Mouse (Mus musculus) lung, embryonic 14.5 days (tissue): ENCODE results near the gene Iqca. TPM values are rescaled to one million over a fixed set of nuclear protein-coding genes. Genes with fewer than 3 reads are reported as not detected.

Source experiments
- ATAC-seq: fragments of 200-750 bp; cut with Nextera tagmentation; 2 replicates; pipeline ENCODE4 v1.8.0; 2017; ENCODE audit warnings: mild to moderate bottlenecking, moderate TSS enrichment, moderate library complexity; ENCODE audit not compliant: insufficient read depth
- DNase-seq: peaks from one replicate; pipeline ENCODE4 v3.0.0-alpha.2; 2015
- H3K27ac ChIP-seq: fragments of 300-500 bp; sonication (generic); 2 replicates; pipeline ENCODE4 v1.5.1; 2014; ENCODE audit warnings: low read depth, mild to moderate bottlenecking, moderate library complexity
- H3K27me3 ChIP-seq: fragments of 300-500 bp; sonication (generic); 2 replicates; pipeline ENCODE4 v1.6.1; 2014; ENCODE audit warnings: low read length, control low read depth; ENCODE audit not compliant: insufficient read depth
- H3K36me3 ChIP-seq: fragments of 300-500 bp; sonication (generic); 2 replicates; pipeline ENCODE4 v1.6.1; 2014; ENCODE audit warnings: control low read depth; ENCODE audit not compliant: insufficient read depth
- H3K4me1 ChIP-seq: fragments of 300-500 bp; sonication (generic); 2 replicates; pipeline ENCODE4 v1.6.1; 2014; ENCODE audit warnings: antibody characterized with exemption, control low read depth; ENCODE audit not compliant: insufficient read depth
- H3K4me2 ChIP-seq: fragments of 300-500 bp; sonication (generic); 2 replicates; pipeline ENCODE4 v1.6.1; 2014; ENCODE audit warnings: mild to moderate bottlenecking
- H3K4me3 ChIP-seq: fragments of 300-500 bp; sonication (generic); 2 replicates; pipeline ENCODE4 v1.5.1; 2014; ENCODE audit warnings: low read depth, low read length
- H3K9ac ChIP-seq: fragments of 300-500 bp; sonication (generic); 2 replicates; pipeline ENCODE4 v1.6.1; 2014
- H3K9me3 ChIP-seq: fragments of 300-500 bp; sonication (generic); 2 replicates; pipeline ENCODE4 v1.6.1; 2016; ENCODE audit warnings: low read depth, low read length, control low read depth
- CTCF ChIP-seq: IDR thresholded peaks from 2 replicates; pipeline ENCODE4 v1.5.1; 2016; ENCODE audit warnings: antibody characterized with exemption, low read depth
- WGBS: fragments of 180-500 bp; shearing (Covaris S2); extraction: QIAGEN DNeasy Blood & Tissue Kit; methylation state at CpG from one replicate; pipeline ENCODE4 v1.1.7; 2014; 5-methylcytosine and 5-hydroxymethylcytosine counted together
- polyA plus RNA-seq: library from polyadenylated mRNA; unstranded; fragments of >200 nt; fragmentation: Nextera tagmentation; extraction: Ambion mirVana; gene quantifications from 2 replicates; pipeline ENCODE4 v1.2.1, GENCODE M21; 2014

The Iqca gene
- polyA plus RNA-seq, 1 experiment from 2014 or later, result 0.11 TPM

GRCm38 (mm10) chr1:90060054-90060453 lies 93.1 kb downstream of the Iqca start:
- WGBS, result 67% methylated on average over 3 of the region's 3 CpGs
- no peak overlapping the region for H3K27ac ChIP-seq
- H3K36me3 ChIP-seq, result no peaks in the 10 kb centered on the region
- H3K9me3 ChIP-seq, result no peaks in the 10 kb centered on the region
- H3K4me1 ChIP-seq, result no peaks in the 10 kb centered on the region
- H3K9ac ChIP-seq, result no peak overlapping the region
- H3K4me2 ChIP-seq, result no peak overlapping the region
- TF ChIP-seq CTCF, result no peak
- ATAC-seq (no peak), DNase-seq (no peak)
- no peak overlapping the region for H3K4me3 ChIP-seq
- H3K27me3 ChIP-seq, result peaks cover 5% of the 10 kb centered on the region; the same call in 1 of the 2 replicates

- DNase-seq (no peak), ATAC-seq (no peak)
- Histone ChIP-seq H3K9ac (no peak overlapping the region), H3K4me2 (no peak overlapping the region), H3K36me3 (no peaks in the 10 kb centered on the region), H3K4me1 (no peaks in the 10 kb centered on the region), H3K4me3 (no peak overlapping the region), H3K27ac (no peak overlapping the region), H3K9me3 (no peaks in the 10 kb centered on the region), H3K27me3 (peaks cover 4% of the 10 kb centered on the region; the same call in 1 of the 2 replicates)
- no peak for TF ChIP-seq CTCF
- WGBS, result 85% methylated on average over 4 of the region's 4 CpGs
These were observed 98.2 kb downstream of the Iqca start for GRCm38 (mm10) chr1:90054991-90055390.

GRCm38 (mm10) chr1:90051347-90051746 lies 101.9 kb downstream of the Iqca start:
- no peak overlapping the region for H3K4me2 ChIP-seq
- no peak overlapping the region for H3K4me3 ChIP-seq
- WGBS, result 22% methylated on average over 5 of the region's 5 CpGs

GRCm38 (mm10) chr1:90050046-90050739 lies 103.0 kb downstream of the Iqca start:
- no peak for ATAC-seq
- H3K9ac ChIP-seq, result no peak overlapping the region
- no peak overlapping the region for H3K4me3 ChIP-seq
- no peak for TF ChIP-seq CTCF
- 27% methylated on average over 20 of the region's 20 CpGs for WGBS
- no peak for DNase-seq
- no peaks in the 10 kb centered on the region for H3K36me3 ChIP-seq
- no peak overlapping the region for H3K4me2 ChIP-seq
- peaks cover 8% of the 10 kb centered on the region; the same call in 1 of the 2 replicates for H3K27me3 ChIP-seq
- H3K27ac ChIP-seq, result no peak overlapping the region
- no peaks in the 10 kb centered on the region for H3K9me3 ChIP-seq
- H3K4me1 ChIP-seq, result no peaks in the 10 kb centered on the region

More at GRCm38 (mm10) chr1:90051347-90051746, 101.9 kb downstream of the Iqca start:
- peaks cover 8% of the 10 kb centered on the region; the same call in 1 of the 2 replicates for H3K27me3 ChIP-seq
- H3K36me3 ChIP-seq, result no peaks in the 10 kb centered on the region
- H3K9me3 ChIP-seq, result no peaks in the 10 kb centered on the region
- no peaks in the 10 kb centered on the region for H3K4me1 ChIP-seq
- no peak overlapping the region for H3K9ac ChIP-seq
- ATAC-seq, result peak; percentile 44; the same call in 1 of the 2 replicates
- H3K27ac ChIP-seq, result no peak overlapping the region
- peak; percentile 82 for DNase-seq
- peak; percentile 77 for TF ChIP-seq CTCF

GRCm38 (mm10) chr1:90028305-90028704 lies 124.9 kb downstream of the Iqca start:
- no peaks in the 10 kb centered on the region for H3K9me3 ChIP-seq
- H3K27me3 ChIP-seq, result no peaks in the 10 kb centered on the region
- H3K4me1 ChIP-seq, result no peaks in the 10 kb centered on the region
- no peak overlapping the region for H3K27ac ChIP-seq
- 48% methylated on average over 2 of the region's 2 CpGs for WGBS
- TF ChIP-seq CTCF, result no peak
- ATAC-seq, result no peak
- H3K36me3 ChIP-seq, result no peaks in the 10 kb centered on the region
- H3K4me2 ChIP-seq, result no peak overlapping the region
- peak; percentile 25 for DNase-seq
- H3K4me3 ChIP-seq, result no peak overlapping the region
- no peak overlapping the region for H3K9ac ChIP-seq

GRCm38 (mm10) chr1:90026945-90027344 lies 126.3 kb downstream of the Iqca start:
- Histone ChIP-seq H3K9me3 (no peaks in the 10 kb centered on the region), H3K36me3 (no peaks in the 10 kb centered on the region), H3K27ac (no peak overlapping the region), H3K4me2 (no peak overlapping the region), H3K9ac (no peak overlapping the region), H3K4me1 (no peaks in the 10 kb centered on the region), H3K27me3 (no peaks in the 10 kb centered on the region), H3K4me3 (no peak overlapping the region)
- ATAC-seq (no peak), DNase-seq (peak; percentile 63)
- peak; percentile 75 for TF ChIP-seq CTCF
- WGBS, result 19% methylated on average over 3 of the region's 3 CpGs

GRCm38 (mm10) chr1:90020336-90020735 lies 132.9 kb downstream of the Iqca start:
- H3K9ac ChIP-seq, result no peak overlapping the region
- WGBS, result 79% methylated on average over 5 of the region's 5 CpGs
- DNase-seq (no peak), ATAC-seq (no peak)
- TF ChIP-seq CTCF, result no peak
- no peaks in the 10 kb centered on the region for H3K27me3 ChIP-seq
- H3K9me3 ChIP-seq, result no peaks in the 10 kb centered on the region
- no peaks in the 10 kb centered on the region for H3K4me1 ChIP-seq
- no peak overlapping the region for H3K4me3 ChIP-seq
- no peaks in the 10 kb centered on the region for H3K36me3 ChIP-seq
- no peak overlapping the region for H3K27ac ChIP-seq
- no peak overlapping the region for H3K4me2 ChIP-seq
